Mouse (Mus musculus) ES-E14 (cell line): Measurements from ENCODE around the gene Ablim1.

Experiments used
- HCFC1 ChIP-seq: IDR thresholded peaks from 2 replicates; pipeline ENCODE4 v1.6.1; 2012; ENCODE audit warnings: low read length, inconsistent platforms, borderline replicate concordance; ENCODE audit not compliant: insufficient read depth
- MAFK ChIP-seq: IDR thresholded peaks from 2 replicates; pipeline ENCODE4 v1.6.1; 2014; ENCODE audit warnings: mild to moderate bottlenecking, low read depth, low read length, inconsistent platforms; ENCODE audit not compliant: insufficient read depth
- ZC3H11A ChIP-seq: IDR thresholded peaks from 2 replicates; pipeline ENCODE4 v1.6.1; 2012; ENCODE audit warnings: low read depth, mild to moderate bottlenecking, inconsistent platforms, low read length, borderline replicate concordance
- ZNF384 ChIP-seq: IDR thresholded peaks from 2 replicates; pipeline ENCODE4 v1.6.1; 2012; ENCODE audit warnings: low read depth, low read length, inconsistent platforms

GRCm38 (mm10) chr19:56984229-56984628, 330.5 kb downstream of the Ablim1 start:
- TF ChIP-seq MAFK (no peak), ZC3H11A (no peak), ZNF384 (no peak), HCFC1 (no peak)
